ENCODE assay signal across 9 mouse cellular contexts in the genomic region with DNA sequence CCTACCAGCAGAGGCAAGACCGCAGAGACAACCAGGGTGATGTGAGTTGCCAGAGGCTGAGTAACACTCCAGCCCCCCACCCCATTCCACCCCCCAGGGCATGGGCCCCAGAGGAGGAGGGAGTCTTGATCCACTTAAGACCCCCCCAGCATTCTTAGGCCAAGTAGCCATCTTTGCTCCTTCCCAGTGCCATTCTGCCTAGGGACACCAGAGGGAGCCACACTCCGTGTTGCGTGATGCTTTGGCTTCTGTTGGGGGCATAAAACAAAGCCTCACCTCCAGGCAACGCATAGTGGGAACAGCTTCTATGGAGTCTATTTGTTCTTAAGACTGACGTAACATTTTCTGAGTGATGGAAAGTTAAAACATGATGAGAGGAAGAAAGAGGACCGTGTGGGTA. TPM values are rescaled to one million over a fixed set of nuclear protein-coding genes. Genes with fewer than 3 reads are reported as not detected.
DNase-seq lines count a peak whose midpoint lies in the region; ATAC-seq and TF ChIP-seq lines count a peak whose summit lies in the region.
"Had no signal": no experiment of that assay in that cellular context is flagged by ENCODE, and none has a peak within 500 bp of the region (broad histone marks: within the 10 kb centered on the region; RNA-seq: fewer than 3 reads in every experiment).

No protein-coding gene starts in this region.

- TF ChIP-seq CTCF in kidney, adult 2 months (conservative IDR thresholded peaks at IDR 0.05; ENCODE audit: insufficient read depth, insufficient read length, low read depth, low read length) = peak; percentile 99

- no peaks in the 10 kb centered on the region; the same call in 1 of the 2 replicates for H3K36me3 ChIP-seq in kidney, adult 2 months (ENCODE audit: control insufficient read depth, insufficient read depth, low read length)
- peaks cover 71% of the 10 kb centered on the region for H3K36me3 ChIP-seq in kidney, embryonic 14.5 days (ENCODE audit: control insufficient read depth, insufficient read depth, low read length)
- peaks cover 26% of the 10 kb centered on the region for H3K36me3 ChIP-seq in limb, embryonic 11.5 days (ENCODE audit: control insufficient read depth, insufficient read depth, low read length)

- peak; percentile 65 for DNase-seq in kidney, adult 2 months
- peak; percentile 77 for DNase-seq in T-cell, adult 2 months (ENCODE audit: low spot score)
- peak; percentile 81 for DNase-seq in embryo, embryonic 11 days
- peak; percentile 78 to 81 for DNase-seq in heart, postnatal 36 days
- peak; percentile 79 for DNase-seq in limb, embryonic 11.5 days (ENCODE audit: low spot score)
- peak; percentile 86 for DNase-seq in naive thymus-derived CD4-positive, alpha-beta T cell, adult 2 months (ENCODE audit: low read depth)
- DNase-seq in thymus, postnatal 10 days (ENCODE audit: low spot score in 2 of 2) = peak; percentile 62 to 79

- H3K4me2 ChIP-seq in kidney, embryonic 14.5 days (replicated peaks; ENCODE audit: low read depth, low read length) = no peak overlapping the region
- H3K4me2 ChIP-seq in limb, embryonic 11.5 days (ENCODE audit: low read depth, severe bottlenecking) = no peak overlapping the region
- H3K4me2 ChIP-seq: limb, embryonic 13.5 days had no signal

- 42% methylated on average over 6 of the region's 6 CpGs for WGBS in kidney, adult 2 months
- 43% methylated on average over 6 of the region's 6 CpGs for WGBS in kidney, embryonic 14.5 days
- 49% methylated on average over 6 of the region's 6 CpGs for WGBS in limb, embryonic 11.5 days

- H3K4me1 ChIP-seq in kidney, adult 2 months (ENCODE audit: control insufficient read depth, insufficient read depth, low read length) = no peaks in the 10 kb centered on the region
- peaks cover 2% of the 10 kb centered on the region; the same call in 1 of the 2 replicates for H3K4me1 ChIP-seq in kidney, embryonic 14.5 days (ENCODE audit: control insufficient read depth, insufficient read depth, low read length)
- peaks cover 13% of the 10 kb centered on the region for H3K4me1 ChIP-seq in limb, embryonic 11.5 days (ENCODE audit: control insufficient read depth, insufficient read depth, low read length)

- no peak overlapping the region for H3K4me3 ChIP-seq in kidney, adult 2 months (ENCODE audit: insufficient read depth, low read depth, low read length)
- no peak overlapping the region for H3K4me3 ChIP-seq in kidney, embryonic 14.5 days (ENCODE audit: low read length)
- H3K4me3 ChIP-seq in limb, embryonic 11.5 days (ENCODE audit: low read depth, low read length) = no peak overlapping the region
- H3K4me3 ChIP-seq: limb, embryonic 13.5 days had no signal

- H3K27ac ChIP-seq in kidney, adult 2 months (ENCODE audit: insufficient read depth, low read depth, low read length) = no peak overlapping the region
- H3K27ac ChIP-seq in kidney, embryonic 14.5 days (ENCODE audit: low read depth, low read length) = no peak overlapping the region
- H3K27ac ChIP-seq in limb, embryonic 11.5 days (replicated peaks; ENCODE audit: low read depth, low read length) = no peak overlapping the region
- H3K27ac ChIP-seq: limb, embryonic 13.5 days had no signal

- H3K9me3 ChIP-seq in kidney, embryonic 14.5 days (ENCODE audit: control insufficient read depth, low read length) = no peaks in the 10 kb centered on the region
- H3K9me3 ChIP-seq in limb, embryonic 11.5 days (ENCODE audit: control insufficient read depth, low read length) = no peaks in the 10 kb centered on the region
- H3K9me3 ChIP-seq: limb, embryonic 13.5 days had no signal

- intact Hi-C loops in heart, postnatal 36 days (cut with DNase I) = loop anchor here (1.0 to 5.0 kb wide), 5 partner anchors 105 to 354 kb away; no protein-coding TSS in a partner anchor

- no peak for ATAC-seq in kidney, embryonic 14.5 days (ENCODE audit: low FRiP score, low TSS enrichment)
- ATAC-seq in limb, embryonic 11.5 days (ENCODE audit: insufficient number of reproducible peaks, low FRiP score, low TSS enrichment, low read depth) = no peak

- no peak overlapping the region for H3K9ac ChIP-seq in kidney, embryonic 14.5 days (ENCODE audit: low read depth, low read length)
- no peak overlapping the region for H3K9ac ChIP-seq in limb, embryonic 11.5 days (ENCODE audit: low read length)
- H3K9ac ChIP-seq: limb, embryonic 13.5 days had no signal

- no peaks in the 10 kb centered on the region for H3K27me3 ChIP-seq in kidney, adult 2 months (replicated peaks; ENCODE audit: control insufficient read depth, insufficient read depth, low read length)
- H3K27me3 ChIP-seq in kidney, embryonic 14.5 days (ENCODE audit: control insufficient read depth, insufficient read depth, low read length) = no peaks in the 10 kb centered on the region
- no peaks in the 10 kb centered on the region for H3K27me3 ChIP-seq in limb, embryonic 11.5 days (ENCODE audit: control insufficient read depth, insufficient read depth, low read length)
- H3K27me3 ChIP-seq: limb, embryonic 13.5 days had no signal

- TF ChIP-seq POLR2A in kidney, adult 2 months (IDR thresholded peaks at IDR 0.05; ENCODE audit: low read depth, low read length) = no peak

RNA-seq across cellular contexts. Expression of a gene that starts 13.6 kb away (rescaled TPM):
- polyA plus RNA-seq in kidney, adult 2 months (2012; rRNA removed) = 85.8 and 87.3 TPM in 2 replicates
- polyA plus RNA-seq in kidney, embryonic 14.5 days (2014; fragmentation: Nextera tagmentation; extraction: Ambion mirVana) = 24.6 and 36.0 TPM in 2 replicates
- total RNA-seq in heart, postnatal 36 days (2021) = 10 to 100 TPM; 39.8 to 43.5 TPM
- 22.5 and 23.8 TPM in 2 replicates for polyA plus RNA-seq in limb, embryonic 11.5 days (2014; fragmentation: Nextera tagmentation; extraction: Ambion mirVana)

RNA-seq across cellular contexts. Expression of a gene that starts 58.7 kb away (rescaled TPM):
- 21.1 and 21.6 TPM in 2 replicates for polyA plus RNA-seq in kidney, adult 2 months (2012; rRNA removed)
- polyA plus RNA-seq in kidney, embryonic 14.5 days (2014; fragmentation: Nextera tagmentation; extraction: Ambion mirVana) = 1.8 and 2.9 TPM in 2 replicates
- 10 to 100 TPM; 37.1 to 64.2 TPM for total RNA-seq in heart, postnatal 36 days (2021)
- polyA plus RNA-seq in limb, embryonic 11.5 days (2014; fragmentation: Nextera tagmentation; extraction: Ambion mirVana) = 6.8 and 10.2 TPM in 2 replicates
